Mouse (Mus musculus) spleen, postnatal 10 days (tissue): ENCODE results near the gene Ddx54.

Source experiments
- DNase-seq, 2 experiments: peaks; one replicate each; pipeline ENCODE4 v3.0.0; 2021 to 2022; ENCODE audit warnings: low spot score in 2 of 2

The Ddx54 gene

DNA sequence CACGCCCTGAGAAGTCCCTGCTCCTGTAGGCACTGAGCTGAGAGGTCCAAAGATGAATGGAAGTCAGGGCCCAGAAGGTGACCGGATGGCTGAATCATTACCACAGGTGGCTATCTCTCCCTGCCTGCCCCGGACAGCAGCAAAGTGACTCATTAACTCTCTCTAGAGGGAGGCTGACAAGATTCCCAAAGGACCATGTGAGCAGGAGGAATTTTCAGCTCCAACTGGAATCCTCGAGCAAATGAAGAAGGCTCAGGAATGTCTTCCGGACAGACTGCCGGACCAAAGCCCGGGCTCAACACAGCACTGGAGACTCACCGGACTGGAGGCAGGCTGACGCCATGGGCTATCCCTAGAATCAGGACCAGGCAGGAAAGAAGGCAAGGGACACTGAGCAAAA lies 30.5 kb upstream of the Ddx54 start:
- no peak for DNase-seq

DNA sequence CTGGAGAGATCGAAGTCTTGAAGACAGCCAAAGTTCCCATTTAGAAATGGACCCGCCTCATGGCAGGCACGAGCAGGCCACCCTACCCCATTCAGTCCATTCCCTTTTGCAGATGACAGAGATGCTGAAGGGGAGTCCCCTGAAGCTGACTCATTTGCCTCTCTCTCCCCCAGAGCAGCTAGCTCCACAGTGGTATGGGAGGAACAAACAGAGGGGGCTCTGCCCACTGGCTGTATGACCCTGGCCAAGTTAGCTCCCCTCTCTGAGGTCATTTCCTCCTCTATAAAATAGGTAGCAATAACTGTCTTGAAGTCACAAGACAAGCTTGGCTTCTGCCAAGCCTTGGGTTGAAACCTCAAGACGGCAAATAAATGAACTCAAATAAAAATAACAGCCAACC lies 29.0 kb upstream of the Ddx54 start:
- no peak for DNase-seq

DNA sequence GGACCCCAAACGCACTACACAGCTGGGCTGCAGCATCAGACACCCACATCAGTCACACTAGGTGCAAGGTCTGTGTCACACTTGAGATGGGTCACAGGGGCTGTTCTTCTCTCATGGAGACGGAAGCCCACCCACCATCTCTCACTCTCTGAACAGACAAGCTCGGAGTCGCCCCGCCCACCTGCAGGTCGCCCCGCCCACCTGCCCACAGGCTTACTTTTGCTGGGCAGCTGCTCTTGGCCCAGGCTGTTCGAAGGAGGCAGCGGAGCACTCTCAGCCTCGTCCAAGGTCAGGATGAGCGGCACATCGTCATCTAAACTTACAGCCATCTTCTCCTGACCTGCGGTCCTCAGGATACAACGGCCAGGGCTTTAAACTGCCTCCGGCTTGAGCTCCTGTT lies 27.6 kb upstream of the Ddx54 start:
- DNase-seq: no peak

DNA sequence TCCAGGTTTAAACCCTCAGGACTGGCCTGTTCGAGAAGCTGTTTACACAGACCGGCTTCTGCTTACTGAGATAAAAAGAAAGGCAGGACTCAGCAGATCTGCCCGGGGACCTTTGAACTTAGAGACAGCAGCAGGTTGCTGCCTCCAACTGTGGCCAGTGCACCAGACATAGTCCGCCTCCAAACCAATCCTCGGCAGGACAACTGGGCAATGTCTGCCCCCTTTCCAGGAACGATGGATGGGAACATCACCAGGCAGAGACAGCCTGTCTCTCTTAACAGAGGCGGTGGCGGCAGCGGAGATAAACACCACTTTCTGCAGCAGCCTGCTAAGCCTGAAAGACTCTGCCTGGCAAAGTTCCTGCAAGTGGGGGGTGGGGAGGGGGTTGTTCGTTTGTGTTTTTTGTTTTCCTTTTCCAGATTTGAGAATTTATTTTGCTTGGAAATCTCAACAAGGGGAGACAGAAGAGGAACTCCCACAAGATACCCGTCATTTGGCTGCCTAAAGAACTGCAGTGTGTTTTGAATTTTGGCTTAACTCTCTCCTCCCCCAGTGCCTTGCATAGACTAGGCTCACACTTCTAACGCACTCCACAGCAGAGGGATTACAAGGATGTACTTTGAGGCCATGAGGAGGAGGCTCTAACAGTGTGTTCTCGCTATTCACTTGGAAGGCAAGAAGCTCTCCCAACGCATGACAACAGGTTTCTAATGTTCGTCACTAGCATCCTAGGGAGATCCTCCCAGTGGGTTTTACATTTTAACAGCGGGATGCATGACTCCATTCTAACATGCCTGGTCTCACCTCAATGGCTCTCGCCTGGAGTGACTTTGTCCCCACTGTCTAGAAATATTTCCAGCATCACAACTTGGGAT lies 25.6 kb upstream of the Ddx54 start:
- DNase-seq: peak; percentile 67 to 76

DNA sequence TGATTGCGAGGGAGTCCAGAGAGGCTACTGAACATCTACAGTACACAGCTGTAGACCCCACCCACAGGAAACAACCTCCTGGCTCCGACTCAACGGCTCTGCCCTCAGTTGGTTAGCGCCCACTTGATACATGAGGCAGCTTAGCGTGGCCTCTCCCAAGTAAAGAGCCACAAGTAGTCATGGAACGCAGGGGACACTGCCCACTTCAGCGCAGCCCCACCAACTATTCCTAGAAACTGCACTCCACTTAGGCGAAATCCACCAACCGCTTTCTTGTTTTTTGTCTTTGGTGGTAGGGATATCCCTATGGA lies 25.0 kb upstream of the Ddx54 start:
- peak; percentile 66 to 76 for DNase-seq

DNA sequence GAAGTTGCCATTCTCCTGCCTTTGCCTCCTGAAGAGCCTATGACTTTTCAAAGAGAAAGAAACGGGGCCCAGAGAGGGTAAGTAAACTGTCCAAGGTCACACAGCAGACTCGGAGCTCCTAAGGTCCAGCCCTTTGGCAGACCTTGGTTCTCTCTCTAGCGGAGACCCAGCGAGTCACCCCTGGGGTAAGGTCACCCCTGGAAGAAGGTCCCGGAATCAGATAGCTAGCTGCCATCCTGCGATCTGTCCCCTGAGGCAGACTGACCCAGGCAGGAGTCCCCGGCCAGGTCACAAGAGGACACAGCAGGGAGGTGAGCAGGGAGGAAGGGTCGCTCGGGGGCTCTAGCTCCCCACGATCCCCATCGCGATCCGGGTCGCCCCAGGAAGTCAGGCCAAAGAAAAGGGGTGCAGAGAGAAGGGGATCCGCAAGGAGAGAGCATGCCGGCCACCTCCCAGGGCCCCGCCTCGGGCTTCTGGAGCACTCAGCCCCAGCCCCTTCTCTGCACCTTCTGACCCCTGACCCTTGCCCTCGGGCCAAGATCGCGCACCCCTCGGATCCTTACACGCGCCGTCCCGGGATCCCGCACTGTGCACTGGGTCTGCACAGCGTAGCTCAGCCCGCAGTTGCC lies 24.5 kb upstream of the Ddx54 start:
- peak in 1 of 2 experiments; percentile 48 for DNase-seq

DNA sequence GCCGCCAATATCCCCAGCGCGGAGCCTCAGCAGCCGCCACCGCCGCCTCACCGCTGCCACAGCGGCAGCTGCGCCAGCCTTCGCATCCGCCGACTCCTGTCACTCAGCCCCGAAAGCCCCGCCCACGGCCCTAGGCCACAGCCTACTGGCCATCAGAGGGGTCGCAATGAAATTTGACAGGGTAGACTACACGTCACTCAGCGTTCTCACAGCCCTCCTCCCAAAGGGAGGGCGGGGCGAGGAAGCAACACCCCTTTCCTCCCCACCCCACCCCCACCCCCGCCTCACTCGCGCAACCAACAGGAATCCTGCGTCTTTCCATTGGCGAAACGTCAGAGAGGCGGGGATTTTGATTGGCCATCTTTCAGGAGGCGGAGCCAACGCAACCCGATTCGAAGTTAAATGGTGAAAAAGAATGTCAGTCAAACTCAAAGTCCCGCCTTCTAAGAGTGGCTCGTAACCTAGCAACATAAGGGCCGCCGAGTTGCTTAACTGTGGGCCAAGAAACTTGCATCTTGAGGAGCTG lies 23.9 kb upstream of the Ddx54 start, which contains the start of the genes Tpcn1 and Iqcd:
Gene Tpcn1, minus strand, starts transcription at position 105 of the 526 bp plus-strand sequence.
Gene Iqcd, plus strand, starts transcription at position 448 of the 526 bp plus-strand sequence.
- peak; percentile 98 to 100 for DNase-seq

DNA sequence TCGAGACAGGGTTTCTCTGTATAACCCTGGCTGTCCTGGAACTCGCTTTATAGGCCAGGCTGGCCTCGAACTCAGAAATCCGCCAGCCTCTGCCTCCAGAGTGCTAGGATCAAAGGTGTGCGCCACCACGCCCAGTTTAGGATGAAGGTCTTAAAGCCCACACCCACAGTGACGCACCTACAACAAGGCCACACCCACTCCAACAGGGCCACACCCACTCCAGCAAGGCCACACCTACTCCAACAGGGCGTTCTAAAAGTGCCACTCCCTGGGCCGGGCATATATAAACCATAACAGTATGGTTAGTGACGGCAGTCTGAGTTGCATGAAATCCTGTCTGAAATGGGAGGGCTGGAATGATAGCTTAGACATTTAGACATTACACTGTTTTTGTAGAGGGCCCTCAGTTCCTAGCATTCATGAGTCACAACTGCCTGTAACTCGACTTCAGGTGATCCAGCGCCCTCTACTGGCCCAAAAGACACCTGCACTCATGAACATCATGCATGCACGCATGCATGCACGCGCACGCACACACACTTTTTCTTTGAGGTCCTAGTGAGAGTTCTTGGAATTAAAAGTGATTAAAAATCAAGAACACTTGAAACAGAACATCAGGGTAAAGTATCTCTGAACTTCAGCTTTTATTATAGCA lies 22.1 kb upstream of the Ddx54 start:
- peak in 1 of 2 experiments; percentile 64 for DNase-seq

DNA sequence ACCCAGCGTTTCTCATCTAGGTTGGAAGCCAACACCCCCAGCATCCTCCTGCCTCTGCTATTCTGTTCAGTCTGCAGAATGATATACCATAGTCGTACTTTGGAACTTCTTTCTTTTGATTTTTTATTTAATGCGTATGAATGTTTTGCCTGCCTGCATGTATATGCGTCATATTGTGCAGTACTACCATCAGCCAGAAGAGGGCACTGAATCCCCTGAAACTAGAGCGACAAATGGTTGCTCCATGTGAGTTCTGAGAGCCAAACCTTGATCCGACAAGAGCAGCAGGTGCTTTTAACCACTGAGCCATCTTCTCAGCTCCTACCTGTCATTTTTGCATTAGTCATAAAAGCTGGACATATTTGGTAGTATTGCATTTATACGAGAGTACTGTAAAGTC lies 20.4 kb upstream of the Ddx54 start:
- peak in 1 of 2 experiments; percentile 63 for DNase-seq

DNA sequence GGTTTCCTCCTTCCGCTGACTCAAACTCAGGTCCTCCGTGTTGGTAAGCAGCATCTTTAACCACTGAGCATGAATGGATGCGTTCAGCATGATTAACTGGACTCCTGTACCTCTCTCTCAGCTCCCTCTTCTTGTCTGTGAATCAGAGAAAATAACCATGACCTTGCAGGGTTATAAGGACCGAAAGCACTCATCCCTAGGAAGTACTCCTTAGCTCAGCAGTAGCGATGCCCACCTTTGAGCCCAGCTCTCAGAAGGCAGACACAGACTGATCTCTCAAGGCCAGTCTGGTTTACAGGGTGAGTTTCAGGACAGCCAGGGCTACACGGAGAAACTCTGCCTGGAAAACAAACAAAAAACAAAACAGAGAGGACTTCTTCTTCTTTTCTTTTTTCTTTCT lies 18.1 kb upstream of the Ddx54 start:
- DNase-seq: no peak

DNA sequence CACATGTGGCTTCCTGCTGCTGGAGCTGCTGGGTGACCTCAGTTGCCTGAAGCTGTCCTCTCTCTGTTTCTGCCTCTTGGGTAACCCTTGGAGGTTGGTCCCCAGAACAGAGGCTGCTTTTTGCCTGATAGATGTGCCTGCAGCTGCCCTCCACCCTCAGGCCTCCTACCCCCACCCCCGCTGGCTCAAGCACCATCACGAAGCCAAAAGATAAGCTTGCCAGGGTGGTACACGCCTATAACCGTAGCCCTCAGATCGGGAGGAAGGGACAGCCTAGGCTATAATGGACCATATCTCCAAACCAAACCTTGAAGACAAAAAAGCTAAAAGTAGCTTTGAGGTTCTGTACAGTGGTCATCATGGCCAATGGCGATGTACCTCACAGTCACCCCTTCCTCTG lies 12.9 kb upstream of the Ddx54 start:
- DNase-seq: no peak

DNA sequence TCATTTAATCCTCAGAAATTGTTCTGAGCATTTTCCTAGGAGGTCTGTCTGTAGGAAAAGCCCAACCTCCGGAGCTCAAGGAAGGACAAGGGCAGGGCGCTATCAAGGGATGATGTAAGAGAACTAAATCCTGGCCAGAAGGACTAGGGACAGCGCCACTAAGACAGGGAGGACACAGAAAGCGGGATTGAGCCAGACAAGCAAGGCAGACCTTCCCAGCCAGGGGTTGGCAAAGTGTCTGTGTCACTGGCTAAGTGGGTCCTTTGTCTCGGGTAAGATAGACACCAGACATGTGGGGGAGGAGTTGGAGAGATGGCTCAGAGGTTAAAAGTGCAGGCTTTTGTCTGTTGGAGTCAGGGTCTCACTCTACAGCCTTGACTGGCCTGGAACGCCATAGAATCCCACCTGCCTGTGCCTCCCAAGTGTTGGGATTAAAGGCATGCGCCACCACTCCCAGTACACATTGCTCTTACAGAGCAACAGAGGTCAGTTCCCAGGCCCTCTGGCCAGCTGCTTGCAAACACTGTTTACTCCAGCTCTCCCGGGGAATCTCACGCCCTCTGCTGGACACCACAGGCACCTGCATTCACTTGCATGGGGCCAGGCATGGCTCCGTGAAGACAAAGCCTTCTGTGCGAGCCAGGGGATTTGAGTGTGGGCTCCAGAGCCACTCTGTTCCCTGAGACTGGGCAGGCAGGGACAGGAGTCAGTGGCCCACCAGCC lies 11.4 kb upstream of the Ddx54 start:
- peak in 1 of 2 experiments; percentile 68 for DNase-seq

DNA sequence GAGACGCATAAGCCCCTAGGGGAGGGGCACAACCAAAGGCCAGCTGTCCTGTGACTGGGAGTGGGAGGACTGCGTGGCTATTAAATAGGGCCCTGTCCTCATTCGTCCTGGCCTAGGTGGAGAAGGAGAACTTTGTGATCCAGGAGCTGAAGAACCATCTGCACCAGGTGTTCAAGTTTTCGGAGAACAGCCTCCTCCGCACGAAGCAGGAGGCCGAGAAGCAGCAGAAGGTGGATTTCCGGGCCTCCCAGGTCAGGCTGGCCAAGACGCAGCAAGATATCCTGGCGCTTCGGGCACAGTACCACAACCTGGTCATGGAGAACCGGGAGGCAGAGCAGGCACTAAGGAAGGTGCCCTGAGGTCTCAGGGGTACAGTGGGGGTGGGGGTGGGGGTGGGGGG lies 10.3 kb upstream of the Ddx54 start:
- DNase-seq: no peak

DNA sequence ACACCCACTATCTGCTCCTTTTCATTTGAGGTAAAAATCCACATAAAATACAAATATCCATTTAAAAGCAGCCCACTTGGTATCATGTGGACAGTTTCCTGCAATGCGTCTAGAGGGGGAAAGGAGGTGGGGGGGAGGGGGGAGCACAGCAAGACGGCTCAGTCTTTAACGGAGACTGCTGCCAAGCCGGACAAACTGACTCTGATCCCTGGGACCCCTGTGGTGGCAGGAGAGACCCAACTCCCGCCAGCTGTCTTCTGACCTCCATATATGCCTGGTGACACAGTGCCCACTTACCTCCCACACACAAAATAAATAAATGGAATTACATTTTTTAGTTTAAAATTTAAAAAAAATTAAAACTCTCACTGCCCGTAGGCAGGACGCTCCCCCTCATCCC lies 9.0 kb upstream of the Ddx54 start:
- DNase-seq: no peak

DNA sequence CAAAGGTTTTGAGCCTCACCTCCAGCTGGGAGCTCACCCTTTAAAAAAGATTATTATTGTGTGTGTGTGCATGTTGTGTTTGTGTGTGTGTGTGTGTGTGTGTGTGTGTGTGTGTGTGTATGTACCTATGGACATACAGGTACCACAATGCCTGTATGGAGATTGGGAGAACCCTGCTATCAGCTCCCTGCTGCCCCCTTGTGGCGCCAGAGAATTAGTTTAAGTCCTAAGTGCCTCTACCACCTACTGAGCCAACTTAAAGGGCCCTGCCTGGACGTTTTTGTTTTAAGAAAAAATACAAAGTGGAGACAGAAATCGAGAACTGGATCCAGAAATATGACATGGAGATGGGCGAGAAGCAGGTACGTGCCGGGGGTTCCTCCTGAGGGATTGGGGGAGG lies 7.7 kb upstream of the Ddx54 start:
- peak; percentile 86 to 95 for DNase-seq

DNA sequence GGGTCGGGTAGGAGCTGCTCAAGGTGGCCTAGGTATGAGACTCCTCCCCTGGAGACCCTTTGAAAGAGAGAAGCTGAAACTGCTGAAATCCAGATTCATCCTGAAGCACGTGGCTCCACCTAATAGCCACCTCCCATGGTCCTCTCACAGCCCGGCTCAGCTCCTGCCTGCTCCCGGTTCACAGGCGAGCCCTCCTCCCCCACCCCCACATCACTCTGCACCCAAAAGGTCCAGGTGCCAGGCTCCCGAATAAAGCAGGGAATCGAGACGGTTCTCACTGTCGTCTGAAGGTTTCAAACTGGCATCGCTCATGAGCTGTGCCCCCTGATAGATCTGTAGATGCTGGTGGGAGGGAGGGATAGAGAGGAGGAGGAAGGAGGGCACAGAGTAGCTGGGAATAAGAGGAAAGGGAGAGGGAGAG lies 7.3 kb upstream of the Ddx54 start:
- DNase-seq: no peak

DNA sequence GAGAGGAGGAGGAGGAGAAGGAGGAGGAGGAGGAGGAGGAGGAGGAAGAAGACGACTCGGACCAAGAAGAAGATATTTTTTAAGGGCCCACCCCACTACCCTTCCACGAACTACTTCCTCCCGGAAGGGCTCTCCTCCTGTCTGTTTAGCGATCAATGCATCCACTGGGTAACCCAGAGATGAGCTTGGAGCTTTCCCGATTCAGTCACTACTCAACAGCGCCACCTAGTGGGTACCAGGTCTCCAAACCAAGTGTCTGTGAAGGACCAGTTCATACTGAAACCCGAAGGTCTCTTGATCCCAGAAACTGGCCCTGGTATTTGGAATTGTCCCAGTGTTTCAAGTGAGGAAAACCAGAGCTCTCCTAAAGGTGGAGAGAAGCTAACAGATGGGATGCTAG lies 6.9 kb upstream of the Ddx54 start:
- peak; percentile 86 to 94 for DNase-seq

DNA sequence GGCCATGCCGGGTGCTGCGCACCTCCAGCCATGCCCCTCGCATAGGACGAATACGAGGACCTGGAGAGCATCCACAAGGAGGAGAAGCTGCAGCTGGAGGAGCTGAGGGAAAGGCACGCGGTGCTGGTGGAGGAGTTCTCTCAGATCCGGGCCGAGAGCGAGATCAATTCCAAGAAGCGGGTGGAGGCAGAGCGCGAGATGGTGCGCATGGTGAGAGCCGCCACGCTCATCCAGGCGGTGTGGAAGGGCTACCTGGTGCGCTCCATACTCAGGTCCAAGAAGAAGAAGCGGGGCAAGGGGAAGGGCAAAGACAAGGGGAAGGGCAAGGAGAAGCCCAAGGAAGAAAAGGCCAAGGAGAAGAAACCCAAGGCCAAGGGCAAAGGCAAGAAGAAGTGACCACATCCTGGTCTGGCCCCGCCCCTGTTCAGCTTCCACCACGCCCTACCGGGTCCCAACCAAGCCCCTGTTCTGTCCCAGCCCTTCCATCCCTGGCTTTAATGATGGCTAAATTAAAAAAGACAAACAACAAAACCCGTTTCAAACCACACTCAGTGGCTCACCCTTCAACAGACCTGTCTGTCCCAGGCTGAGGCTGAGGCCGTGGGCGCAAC lies 5.8 kb upstream of the Ddx54 start:
- DNase-seq: no peak

DNA sequence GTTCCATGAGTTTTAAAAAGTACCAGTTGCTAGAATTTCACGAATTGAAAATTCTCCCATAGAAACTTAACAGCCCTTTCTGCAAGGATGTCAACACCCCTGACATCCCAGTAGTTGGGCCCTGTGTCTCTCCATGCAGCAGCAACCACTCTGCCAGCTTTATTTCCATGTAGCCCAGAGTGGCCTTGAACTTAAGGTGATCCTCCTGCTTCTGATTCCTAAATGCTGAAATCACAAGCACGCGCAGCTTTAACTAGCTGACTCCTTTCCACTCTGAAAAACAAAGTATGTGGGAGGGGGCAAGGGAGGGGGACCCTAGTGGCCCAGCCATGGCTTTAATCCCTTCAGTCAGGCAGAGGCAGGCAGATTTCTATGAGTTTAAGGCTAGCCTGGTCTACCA lies 5.2 kb upstream of the Ddx54 start:
- no peak for DNase-seq

DNA sequence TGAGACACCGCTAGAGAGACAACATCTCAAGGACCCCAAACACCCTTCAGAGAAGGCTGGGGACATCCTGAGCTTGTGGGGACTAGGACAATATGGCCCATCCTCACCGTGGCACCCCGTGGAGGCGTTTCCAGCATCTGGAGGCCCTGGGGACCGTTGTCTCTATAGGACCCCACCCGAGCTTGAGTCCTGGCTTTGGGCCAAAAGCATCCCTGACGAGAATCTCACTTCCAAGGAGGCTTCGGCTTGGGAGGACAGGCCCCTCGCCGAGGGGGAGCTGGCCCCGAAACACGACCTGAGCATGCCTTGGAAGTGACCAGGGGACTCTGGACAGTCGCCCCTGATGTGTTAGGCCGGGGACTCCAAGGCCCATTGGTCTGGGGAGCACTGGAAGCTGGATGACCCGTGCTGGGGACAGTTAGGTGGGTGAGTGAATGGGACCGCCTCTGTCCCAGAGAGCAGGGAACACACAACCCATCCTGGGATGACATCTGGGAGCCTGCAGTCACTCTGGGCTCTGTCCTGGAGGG lies 3.2 kb upstream of the Ddx54 start:
- no peak for DNase-seq

DNA sequence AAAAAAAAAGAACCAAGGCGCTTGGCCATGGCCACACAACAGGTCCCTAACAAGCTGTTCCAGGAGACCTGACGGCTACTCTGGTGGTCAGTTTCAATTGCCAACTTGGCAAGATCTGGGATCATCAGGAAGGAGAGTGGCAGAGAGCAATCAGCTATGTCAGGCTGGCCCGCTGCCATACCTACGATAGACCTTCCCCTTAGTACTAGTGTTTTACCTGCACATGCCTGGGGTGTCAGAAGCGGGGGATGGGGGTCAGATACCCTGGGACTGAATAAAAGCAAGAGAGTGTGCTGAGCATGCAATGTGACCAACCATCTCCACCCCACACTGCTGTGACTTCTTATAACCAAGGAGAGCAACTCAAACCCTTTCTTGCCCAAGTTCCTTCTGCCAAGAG lies 1.6 kb upstream of the Ddx54 start:
- no peak for DNase-seq
